Mouse (Mus musculus): Measurements from ENCODE around the gene C1qtnf6.
A peak's percentile ranks its signal among the peaks of the same experiment; 100 is the strongest.

C1qtnf6 gene

DNA sequence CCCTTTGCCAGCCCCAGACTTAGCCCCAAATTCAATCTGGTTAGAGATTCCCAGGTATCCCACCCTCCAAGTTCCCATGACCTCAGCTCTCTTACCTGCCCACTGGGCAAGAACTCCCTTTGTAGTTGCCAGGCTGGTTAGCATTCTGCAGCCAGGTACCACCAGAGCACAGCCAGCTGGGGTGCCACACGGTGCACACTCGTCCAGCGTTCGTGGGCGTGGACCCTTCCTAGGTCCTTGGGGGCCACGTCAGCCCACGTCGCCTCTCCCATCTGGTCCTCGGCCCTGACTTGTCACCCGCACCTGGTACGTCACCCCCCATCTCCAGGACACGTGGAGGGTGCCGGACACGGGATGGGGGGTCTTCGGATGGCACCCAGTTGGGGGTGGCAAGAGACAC lies 12.8 kb upstream of the C1qtnf6 start:
- no peak for DNase-seq

DNA sequence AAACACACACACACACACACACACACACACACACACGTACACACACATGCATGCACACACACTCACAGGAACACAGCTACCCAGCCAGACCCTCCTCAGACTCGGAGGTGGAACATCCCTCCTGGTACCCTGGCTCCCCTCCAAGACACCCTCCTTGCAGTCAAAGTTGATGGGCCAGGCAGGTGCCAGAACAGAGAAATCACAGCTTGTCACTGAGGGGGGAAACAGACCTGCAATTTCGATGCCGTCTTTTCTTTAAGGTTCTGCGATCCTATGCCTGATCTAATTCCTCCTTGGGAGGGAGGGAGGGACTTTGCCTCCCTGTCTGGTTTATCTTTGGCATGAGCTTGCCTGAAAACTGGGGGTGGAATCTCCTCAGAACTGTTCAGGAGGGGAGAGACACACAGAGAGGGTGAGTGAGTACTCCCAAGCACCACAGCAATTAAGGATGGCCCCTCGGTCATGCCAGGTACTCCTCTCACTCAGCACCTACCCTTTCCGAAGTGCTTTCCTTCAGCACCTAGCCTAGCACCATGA lies 11.6 kb upstream of the C1qtnf6 start:
- no peak for DNase-seq

DNA sequence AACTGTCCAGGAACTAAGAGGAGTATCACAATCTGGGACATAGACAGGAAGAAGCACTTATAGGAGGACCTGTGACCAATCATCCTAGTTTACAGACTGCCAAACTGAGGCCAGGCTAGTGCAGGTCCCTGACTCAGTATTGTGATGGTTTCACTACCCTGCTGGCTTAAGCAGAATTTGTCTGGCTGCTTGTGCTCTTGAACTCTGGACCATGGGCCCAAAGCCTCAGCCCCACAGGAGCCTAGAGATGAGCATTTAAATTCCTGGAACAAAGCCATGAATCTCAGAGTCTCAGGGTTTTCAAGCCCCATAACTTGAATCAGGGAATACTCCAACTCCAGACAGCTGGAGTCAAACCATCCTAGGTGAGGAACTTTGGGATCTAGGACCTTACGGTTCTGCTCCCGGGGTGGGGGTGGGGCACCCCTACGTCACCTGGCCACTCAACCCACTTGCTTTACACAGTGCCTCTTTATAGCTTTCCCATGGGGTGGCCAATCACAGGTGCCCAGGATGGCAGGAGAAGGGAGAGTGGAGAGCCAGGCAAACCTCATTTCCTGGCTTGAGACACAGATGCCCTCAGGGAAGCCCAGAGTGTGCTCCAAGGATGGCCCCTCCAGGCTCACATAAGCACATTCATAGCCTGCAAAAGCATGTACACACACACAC lies 11.0 kb upstream of the C1qtnf6 start:
- DNase-seq = peak in 1 of 2 experiments; percentile 13

DNA sequence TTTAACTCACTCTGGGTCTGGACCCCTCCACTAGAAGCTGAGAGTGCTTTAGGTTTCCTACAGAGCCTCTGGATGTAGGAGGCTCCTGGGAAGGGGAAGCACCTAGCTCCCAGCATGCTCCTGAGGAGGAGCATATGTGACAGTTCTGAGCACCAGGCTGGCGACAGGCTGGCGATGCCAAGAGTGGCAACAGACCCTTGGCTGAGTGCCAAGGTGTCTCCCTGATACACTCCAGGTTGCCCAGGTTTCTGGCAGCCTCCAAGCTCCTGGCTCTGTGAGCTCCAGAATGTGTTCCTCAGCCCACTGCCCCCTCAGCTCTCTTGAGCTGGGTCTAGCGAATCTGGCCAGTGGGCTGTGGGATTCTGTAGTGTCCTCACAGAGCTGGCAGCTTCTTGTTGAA lies 10.4 kb upstream of the C1qtnf6 start:
- no peak for DNase-seq

DNA sequence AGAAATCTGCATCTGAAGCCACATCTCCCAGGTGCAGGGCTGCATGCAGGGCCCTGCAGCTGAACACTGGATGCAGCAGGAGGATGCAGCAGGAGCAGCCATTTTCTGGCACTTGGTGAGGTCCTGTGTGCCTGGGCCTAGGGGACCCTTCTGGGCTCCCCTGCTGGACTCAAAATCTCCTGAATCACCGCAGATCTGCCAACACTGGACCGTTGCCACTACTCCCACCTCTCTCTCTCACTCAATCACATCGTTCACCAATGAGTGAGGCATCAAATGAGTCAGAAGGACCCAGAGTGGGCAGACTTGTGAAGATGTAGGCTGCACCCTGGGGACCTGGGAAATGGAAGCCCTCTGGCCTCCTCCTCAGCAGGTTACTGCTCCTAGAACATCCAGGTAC lies 9.8 kb upstream of the C1qtnf6 start:
- no peak for DNase-seq

DNA sequence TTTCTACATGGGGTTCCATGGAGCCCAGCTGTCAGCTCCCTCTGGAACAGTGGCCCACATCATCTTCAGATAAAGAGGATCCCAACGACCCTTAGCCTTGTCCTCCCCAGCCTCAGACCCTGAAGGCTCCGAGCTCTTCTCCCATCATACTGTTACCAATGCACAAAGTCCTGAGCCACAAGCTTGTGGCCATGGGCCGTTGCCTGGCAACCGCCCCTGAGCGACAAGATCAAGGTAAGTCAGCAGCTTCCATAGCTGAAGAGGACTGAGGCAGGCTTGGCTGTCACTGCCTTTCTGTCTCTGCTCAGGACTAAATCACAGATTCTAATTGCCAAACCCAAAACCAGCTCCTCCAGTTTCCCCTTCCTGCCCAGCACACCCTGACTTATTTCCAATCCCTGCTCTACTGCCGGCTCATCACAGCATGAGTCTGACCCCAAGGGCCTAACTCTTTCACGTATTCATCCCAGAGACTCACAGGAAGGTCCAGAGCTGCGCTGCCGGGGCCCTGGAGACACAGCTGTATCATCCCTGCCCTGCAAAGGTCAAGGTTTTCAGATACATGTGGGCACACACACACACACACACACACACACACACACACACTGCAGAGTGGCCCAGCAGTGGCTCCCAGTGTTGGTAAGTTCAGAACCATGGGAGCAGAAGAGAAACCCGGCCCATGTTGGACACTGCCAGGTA lies 4.7 kb upstream of the C1qtnf6 start:
- no peak for DNase-seq

DNA sequence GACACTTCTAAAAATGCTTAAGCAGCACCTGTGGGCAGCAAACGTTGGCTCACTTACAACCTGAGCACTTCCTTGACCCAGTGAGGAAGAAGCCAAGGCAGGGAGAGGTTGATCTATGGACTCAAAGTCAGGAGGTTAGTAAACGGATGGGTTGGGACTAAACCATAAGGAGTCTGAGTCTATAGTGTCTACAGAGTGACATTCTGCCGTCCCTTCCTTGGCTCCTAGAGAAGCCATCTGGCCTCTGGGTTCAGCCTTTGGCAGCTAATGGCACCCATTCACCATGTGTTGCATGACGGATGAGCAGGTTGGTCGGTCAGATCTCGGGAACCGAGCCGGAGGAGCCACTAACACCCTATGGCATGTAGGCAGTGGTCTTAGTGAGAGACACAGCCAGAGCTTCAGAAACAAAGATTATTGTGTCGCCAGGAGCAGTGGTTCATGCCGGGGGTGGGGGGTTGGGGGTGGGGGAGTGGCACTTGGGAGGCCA lies 2.2 kb upstream of the C1qtnf6 start:
- DNase-seq = no peak

DNA sequence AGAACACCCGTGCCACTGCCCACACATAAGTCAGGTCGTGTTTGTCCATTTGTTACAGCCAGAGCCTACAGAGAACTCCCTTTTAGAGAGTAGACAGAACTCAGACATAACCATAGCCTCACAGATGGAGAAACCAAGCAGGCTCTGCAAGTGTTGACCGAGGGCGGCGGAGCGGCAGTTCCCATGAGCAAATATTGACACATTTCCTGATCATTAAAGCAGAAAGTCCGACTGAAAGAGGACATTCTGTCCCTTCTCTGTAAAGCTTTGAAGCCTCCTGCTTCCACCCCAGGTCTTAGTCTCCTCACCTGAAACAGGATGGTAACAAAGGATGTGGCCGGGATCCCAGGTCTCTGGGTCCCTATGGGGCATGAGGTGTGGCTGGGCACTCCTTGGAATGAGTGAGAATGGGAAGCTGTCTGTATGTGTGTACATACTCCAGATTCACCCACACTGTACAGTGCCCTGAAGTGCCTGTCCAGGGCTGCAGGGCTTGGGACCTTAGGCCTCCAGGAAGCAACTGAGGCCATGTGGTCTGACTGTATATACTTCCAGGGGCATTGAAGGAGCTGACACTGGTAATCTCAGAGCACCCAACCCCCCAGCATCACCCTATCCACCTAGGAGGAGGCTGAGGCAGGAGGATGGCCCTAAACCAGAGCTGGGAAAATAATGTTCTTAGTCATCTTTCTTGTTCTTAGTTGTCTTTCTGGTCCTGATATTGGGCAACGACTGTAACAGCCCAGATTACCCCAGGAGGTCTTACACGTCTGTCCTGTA lies 1.5 kb upstream of the C1qtnf6 start:
- DNase-seq = no peak

DNA sequence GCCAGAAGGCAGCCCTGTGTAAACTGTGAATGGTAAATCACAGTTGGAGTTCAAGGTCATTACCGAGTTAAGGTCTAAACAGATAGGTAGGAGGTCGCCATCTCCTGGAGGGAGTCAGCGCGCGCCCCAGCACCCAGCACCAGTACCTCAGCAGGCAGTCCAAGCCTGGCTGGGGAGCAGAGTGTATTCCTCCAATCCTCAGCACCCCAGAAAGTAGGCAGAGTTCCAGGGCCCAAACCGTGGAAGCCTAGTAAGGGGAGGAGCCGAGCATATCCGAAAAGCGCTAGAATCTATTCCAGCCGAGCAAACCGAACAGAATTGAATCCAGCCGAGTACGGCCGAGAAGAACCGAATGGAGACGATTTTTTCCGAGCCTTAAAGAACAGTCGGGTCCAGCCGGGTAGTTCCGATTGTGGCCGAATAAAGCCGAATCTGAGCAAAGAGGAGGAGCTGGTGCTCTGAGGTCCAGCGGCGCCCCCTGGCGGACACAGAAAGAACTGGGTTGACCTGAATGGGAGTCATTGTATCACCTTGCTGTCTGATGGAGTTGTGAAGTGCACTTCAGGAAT lies 769 bp upstream of the C1qtnf6 start:
- DNase-seq = peak; percentile 97 to 100

DNA sequence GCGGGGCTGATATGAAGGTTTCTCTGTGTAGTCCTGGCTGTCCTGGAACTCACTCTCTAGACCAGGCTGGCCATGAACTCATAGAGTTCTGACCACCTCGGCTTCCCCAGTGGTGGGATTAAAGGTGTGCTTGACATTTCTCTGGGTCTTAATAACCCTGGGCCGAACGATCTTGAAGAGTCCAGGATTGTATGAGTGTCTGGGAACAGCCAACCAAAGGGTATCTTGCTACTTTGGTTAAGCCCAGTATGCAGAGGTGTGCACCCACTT lies 170 bp upstream of the C1qtnf6 start:
- DNase-seq = no peak

DNA sequence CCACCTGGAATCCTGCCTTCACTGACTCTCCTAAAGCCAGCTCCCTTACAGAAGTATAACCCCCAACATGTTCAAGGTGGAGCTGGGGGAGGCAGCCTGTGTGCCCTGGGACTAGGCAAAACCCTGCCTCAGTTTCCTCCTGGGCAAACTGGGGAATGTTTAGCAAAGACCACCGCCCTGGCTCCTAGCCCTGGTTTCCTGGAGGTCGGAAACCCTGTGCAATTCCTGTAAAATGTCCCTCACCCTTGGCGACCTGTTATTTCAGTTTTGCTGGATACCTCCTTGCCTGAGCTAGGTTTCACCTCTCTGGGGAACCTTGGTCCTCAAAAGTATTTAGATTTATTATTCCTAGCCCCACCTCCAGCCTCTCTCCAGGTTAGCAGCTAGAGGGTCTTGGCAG lies 1.1 kb downstream of the C1qtnf6 start:
- DNase-seq = no peak

DNA sequence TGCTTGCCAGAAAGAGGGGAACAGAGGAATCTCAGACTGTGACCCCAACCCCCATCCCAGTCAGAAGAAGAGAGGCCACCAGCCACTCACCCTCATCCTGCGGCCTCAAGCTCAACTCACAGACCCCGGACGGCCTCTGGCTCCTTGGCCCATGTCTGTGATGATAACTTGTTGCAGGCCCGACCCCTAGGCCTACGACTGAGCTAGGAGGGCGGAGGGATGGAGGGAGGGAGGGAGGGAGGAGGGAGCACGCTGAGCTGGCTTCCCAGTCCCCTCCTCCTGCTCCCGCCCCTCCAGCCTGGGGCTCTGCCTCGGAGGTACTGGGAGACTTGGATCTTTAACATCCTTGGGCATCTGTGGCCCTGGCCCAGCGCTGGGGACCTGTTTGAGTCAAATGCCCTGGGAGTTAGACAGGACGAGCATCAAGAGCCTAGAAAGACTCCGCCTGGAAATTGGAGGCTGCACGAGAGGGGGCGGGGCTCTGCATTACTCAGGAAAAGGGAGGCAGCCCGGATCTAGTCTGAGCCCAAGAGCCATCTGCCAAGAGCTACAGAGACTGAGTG lies 1.7 kb downstream of the C1qtnf6 start:
- peak; percentile 76 to 77 for DNase-seq

DNA sequence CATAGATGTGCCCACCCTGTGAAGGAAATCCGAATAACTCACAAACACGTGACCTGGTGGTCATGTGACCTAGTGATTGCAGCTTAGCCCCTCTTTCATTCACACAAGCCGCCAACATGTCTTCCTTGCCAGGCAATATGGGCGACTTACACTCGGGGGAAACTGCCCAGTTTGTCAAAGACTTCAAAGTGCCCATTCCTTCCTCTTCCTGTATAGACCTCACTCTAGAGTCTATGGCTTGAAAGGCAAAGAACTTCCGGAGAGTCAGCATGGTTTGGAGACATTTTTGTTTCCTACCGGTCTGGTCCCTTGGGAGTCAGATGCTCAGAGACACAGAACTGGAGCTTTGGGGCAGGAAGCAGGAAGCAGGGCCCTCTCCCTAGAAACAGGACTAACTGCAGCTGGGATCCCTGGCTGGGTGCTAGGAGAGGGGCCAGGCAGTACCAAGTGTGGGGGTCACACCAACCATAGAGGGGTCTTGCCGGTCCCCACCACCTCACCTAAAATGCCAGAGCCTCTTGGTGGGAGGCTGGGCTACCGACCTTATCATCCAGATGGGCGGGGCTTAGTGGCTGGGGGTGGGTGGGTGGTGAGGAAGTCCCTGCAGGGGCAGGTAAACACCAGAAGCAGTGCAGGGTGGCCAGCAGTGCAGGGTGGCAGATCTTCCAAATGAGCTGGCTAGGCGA lies 2.3 kb downstream of the C1qtnf6 start:
- DNase-seq = peak; percentile 52 to 72

DNA sequence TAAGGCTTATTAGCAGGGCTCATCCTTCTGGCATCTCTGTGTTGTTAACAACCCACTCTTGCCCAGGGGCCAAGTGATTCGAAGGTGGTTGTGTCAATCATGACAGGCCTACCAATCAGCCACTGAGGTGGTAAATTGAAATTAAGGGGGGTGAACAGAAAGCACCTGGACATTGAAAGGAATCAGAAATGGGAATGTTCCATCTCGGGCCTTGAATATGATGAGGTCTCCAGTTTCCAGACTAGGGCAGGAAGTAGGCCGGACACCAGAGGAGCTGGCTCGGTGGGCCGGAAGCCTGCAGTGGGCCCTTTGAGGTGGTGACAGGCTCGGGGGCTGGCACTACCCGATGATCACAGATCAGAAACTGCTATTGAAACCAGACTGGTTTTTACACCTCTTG lies 3.2 kb downstream of the C1qtnf6 start:
- peak; percentile 56 to 73 for DNase-seq

DNA sequence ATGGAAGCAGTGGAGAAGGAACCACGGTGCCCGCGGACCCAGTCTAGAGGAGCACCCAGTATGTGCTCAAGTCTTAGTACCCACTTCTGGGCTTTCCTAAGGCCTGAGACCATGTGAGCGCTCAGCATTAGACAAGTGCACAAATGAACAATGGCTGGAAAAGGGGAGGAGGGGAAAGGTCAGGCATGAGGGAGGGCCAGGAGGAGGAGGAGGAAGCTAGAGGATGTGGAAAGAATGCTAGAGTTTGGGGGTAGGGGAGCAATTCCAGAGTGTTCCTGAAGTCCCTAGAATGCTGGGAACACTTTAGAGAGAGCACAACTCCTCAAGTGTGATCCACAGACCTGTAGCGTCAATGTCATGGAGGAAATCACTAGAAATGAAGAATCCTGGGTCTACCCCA lies 7.1 kb downstream of the C1qtnf6 start:
- no peak for DNase-seq

DNA sequence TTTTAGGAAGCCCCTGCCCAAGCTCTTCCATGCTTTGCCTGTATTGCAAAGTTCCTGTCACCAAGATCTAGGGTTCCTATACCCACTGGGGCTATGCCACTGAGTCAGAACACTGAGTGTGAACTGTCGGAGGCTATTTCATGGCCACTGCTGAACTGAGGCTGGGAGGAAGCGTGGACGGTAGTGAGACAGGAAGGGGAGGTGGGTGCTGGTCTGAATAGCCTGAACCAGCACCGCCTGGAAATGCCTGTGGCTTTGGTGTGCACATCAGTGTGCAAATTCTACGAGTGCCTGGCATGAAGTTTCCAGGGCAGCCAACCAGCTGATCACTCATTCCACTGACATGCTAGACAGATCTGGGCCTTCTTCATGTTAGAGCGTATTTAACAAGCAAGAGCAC lies 9.3 kb downstream of the C1qtnf6 start:
- no peak for DNase-seq

DNA sequence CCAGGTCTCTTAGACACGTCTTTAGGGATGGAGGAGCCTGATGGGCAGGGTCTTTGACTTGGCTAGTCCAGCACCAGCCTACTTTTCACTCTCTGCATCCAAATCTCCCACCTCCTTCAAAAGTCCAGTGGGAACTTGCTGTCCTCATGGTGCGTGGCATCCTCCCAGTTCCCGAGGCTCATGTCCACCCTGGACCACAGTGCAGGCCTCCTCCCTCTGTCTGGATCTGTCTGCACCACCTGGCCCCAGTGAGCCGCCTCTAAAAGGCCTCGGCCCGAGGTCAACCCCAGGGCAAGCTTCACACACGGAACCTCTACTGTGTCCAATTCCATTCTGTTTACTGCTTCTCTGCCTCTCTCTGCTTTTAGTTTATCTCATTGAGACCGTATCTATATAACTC lies 9.9 kb downstream of the C1qtnf6 start:
- DNase-seq = no peak

DNA sequence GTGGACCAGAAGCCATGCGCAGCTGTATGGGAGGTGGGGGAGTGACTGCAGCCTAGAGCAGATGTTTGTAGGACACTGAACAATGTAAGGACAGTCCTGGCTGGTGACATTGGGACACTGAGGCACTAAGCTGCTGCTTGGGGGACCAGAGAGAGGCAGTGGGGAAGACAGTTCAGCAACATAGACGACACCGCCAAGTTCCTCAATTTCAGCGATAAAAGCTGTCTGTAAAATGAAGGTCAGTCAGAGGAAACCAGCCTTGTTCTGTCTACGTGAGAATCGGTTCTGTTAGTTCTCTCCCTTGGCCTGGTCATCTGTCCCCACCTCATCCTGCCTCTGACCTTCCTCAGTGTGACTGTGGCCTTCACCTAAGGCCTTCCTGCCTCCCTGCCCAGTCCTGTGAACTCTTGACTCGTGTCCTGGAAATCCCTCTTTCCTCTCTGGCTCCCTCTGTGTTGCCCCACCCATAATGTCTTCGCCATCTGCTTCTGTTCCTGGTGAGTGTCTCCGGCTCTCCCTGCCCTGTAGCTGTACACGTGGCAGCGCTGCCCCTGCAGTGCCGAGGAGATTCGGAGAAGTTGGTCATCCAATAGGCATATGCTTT lies 11.0 kb downstream of the C1qtnf6 start:
- DNase-seq = peak; percentile 52 to 78

DNA sequence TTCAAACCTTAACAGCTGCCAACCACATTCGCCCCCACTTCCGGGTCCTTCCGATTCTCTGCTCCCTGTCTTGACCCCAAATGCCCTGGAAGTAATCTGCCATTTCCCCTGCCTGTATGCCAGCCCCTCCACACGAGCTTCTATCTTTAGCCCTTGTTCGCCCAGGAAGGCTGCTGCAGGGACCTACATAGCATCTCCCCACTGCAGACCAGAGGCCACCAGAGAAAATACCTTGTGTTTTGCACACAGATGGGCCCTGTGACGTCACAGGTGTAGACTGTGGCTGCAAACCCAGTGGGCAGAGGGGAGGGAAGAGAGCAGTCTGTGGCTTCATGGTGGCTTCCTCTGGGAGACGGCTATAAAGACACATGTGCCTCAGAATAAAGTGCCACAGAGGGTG lies 13.0 kb downstream of the C1qtnf6 start:
- DNase-seq = no peak

DNA sequence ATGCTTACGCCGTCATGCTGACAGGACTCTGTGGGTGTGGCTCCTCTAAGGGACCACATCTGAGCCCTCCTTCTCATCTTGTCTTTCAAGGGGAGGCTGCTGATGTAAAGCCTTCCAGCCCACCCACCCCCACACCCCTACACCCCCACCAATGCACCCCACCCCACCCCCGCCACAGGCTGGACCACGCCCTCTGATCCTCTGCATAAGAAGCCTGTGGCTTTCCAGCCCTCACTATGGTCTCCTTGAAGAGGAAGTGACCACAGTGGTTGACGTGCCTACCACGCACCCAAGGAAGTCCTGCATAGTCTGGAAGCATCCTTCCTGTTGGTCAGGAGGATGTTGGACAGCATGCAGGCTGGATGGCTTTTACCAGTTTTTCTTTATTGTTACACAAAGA lies 15.5 kb downstream of the C1qtnf6 start:
- DNase-seq = no peak

DNA sequence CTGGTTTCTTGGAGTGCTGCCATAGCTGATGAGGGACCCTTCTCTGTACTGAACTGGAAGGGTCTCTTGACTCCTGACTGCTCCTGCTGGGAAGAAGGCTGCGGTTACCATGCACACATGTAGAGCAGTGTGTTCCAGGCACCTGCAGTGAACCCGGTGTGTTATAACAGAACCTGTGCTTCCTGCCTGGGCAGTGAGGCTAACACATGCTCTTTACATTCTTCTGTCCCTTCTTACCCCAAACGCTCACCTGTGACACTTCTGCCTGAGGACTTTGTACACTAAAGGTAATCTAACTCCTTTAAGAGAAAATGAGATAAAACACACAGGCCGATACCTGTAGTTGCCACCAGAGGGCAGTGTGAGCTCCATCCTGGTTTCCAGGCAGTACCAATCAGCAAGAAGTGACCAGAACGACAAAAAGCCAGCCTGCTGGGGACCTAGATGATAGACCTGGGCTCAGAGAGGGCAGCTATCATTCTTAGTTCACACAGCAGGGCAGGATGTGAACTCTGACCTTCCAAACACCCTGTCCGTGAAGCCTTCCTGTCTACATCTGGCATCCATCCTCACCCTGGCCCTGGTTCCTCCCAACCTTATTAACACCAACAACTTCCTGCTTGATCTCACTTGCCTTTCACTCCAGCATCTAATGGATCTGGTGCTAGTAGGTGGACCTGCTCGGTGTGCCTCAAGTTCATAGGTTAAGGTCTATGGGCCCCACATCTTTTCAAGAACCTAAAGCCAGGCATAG lies 16.6 kb downstream of the C1qtnf6 start:
- DNase-seq = peak; percentile 78 to 86

All from kidney, postnatal 25 days (tissue).